Mouse (Mus musculus): ENCODE data around the gene Riox1. TPM values are rescaled to one million over a fixed set of nuclear protein-coding genes. Genes with fewer than 3 reads are reported as not detected.

Riox1 gene
- 7.8 and 9.2 TPM in 2 replicates for polyA plus RNA-seq (2014; fragmentation: Nextera tagmentation; extraction: Ambion mirVana)

- Histone ChIP-seq H3K36me3 (ENCODE audit: control insufficient read depth, insufficient read depth, low read length) (peaks cover 18% of the 10 kb centered on the region), H3K27ac (replicated peaks in 1 of 2; ENCODE audit: control insufficient read depth in 1 of 2, insufficient read depth in 1 of 2, low read depth in 2 of 2, low read length in 2 of 2) (peak within 1 kb of the TSS; percentile 53 to 72), H3K27me3 (ENCODE audit: control insufficient read depth, insufficient read depth, low read length) (no peaks in the 10 kb centered on the region), H3K4me3 (ENCODE audit: control insufficient read depth in 1 of 2, insufficient read depth in 1 of 2, low read depth in 1 of 2, low read length in 2 of 2) (peak within 1 kb of the TSS; percentile 75 to 92), H3K4me1 (ENCODE audit: control insufficient read depth in 2 of 2, insufficient read depth in 2 of 2, low read length in 2 of 2) (peaks cover 13 to 17% of the 10 kb centered on the region in 2 experiments), H3K9ac (ENCODE audit: low read length) (peak within 1 kb of the TSS; percentile 86), H3K9me3 (ENCODE audit: control insufficient read depth, low read length) (no peaks in the 10 kb centered on the region), H3K4me2 (ENCODE audit: low read length) (peak within 1 kb of the TSS; percentile 98)
- ATAC-seq (ENCODE audit: insufficient number of reproducible peaks, insufficient read depth, low FRiP score, low read depth), result peak; percentile 87
- 0% methylated on average over 37 of the region's 37 CpGs for WGBS
Measured at GRCm38 (mm10) chr12:83950493-83950839, at the start of gene Riox1. TSS of gene Riox1 (plus strand) at chr12:83950608.

- H3K36me3 ChIP-seq (ENCODE audit: control insufficient read depth, insufficient read depth, low read length), result peaks cover 19% of the 10 kb centered on the region; the same call in 1 of the 2 replicates
- WGBS, result 50% methylated on average over 2 of the region's 2 CpGs
- no peak overlapping the region for H3K9ac ChIP-seq (ENCODE audit: low read length)
- H3K4me2 ChIP-seq (ENCODE audit: low read length), result no peak overlapping the region
- H3K4me1 ChIP-seq (ENCODE audit: control insufficient read depth in 2 of 2, insufficient read depth in 2 of 2, low read length in 2 of 2), result peaks cover 2 to 7% of the 10 kb centered on the region in 2 experiments; a peak in 3 of 4 replicates
- H3K4me3 ChIP-seq (ENCODE audit: control insufficient read depth in 1 of 2, insufficient read depth in 1 of 2, low read depth in 1 of 2, low read length in 2 of 2), result no peak overlapping the region
- no peaks in the 10 kb centered on the region for H3K9me3 ChIP-seq (ENCODE audit: control insufficient read depth, low read length)
- peak overlapping the region; percentile 37 to 65 for H3K27ac ChIP-seq (replicated peaks in 1 of 2; ENCODE audit: control insufficient read depth in 1 of 2, insufficient read depth in 1 of 2, low read depth in 2 of 2, low read length in 2 of 2)
- ATAC-seq (ENCODE audit: insufficient number of reproducible peaks, insufficient read depth, low FRiP score, low read depth), result no peak
- no peaks in the 10 kb centered on the region for H3K27me3 ChIP-seq (ENCODE audit: control insufficient read depth, insufficient read depth, low read length)
Measured at GRCm38 (mm10) chr12:83910451-83910850, 40.0 kb upstream of the Riox1 start.

- Histone ChIP-seq H3K4me1 (ENCODE audit: control insufficient read depth in 2 of 2, insufficient read depth in 2 of 2, low read length in 2 of 2) (peaks cover 4 to 9% of the 10 kb centered on the region in 2 experiments; a peak in 3 of 4 replicates), H3K9me3 (ENCODE audit: control insufficient read depth, low read length) (no peaks in the 10 kb centered on the region), H3K27ac (replicated peaks in 1 of 2; ENCODE audit: control insufficient read depth in 1 of 2, insufficient read depth in 1 of 2, low read depth in 2 of 2, low read length in 2 of 2) (no peak overlapping the region), H3K4me2 (ENCODE audit: low read length) (no peak overlapping the region), H3K9ac (ENCODE audit: low read length) (no peak overlapping the region), H3K36me3 (ENCODE audit: control insufficient read depth, insufficient read depth, low read length) (peaks cover 24% of the 10 kb centered on the region; the same call in 1 of the 2 replicates), H3K4me3 (ENCODE audit: control insufficient read depth in 1 of 2, insufficient read depth in 1 of 2, low read depth in 1 of 2, low read length in 2 of 2) (no peak overlapping the region), H3K27me3 (ENCODE audit: control insufficient read depth, insufficient read depth, low read length) (no peaks in the 10 kb centered on the region)
- WGBS, result 86% methylated on average over 4 of the region's 4 CpGs
- ATAC-seq (ENCODE audit: insufficient number of reproducible peaks, insufficient read depth, low FRiP score, low read depth), result no peak
Measured at GRCm38 (mm10) chr12:83914202-83914740, 36.1 kb upstream of the Riox1 start.

- Histone ChIP-seq H3K27me3 (ENCODE audit: control insufficient read depth, insufficient read depth, low read length) (no peaks in the 10 kb centered on the region), H3K36me3 (ENCODE audit: control insufficient read depth, insufficient read depth, low read length) (peaks cover 24% of the 10 kb centered on the region; the same call in 1 of the 2 replicates), H3K9ac (ENCODE audit: low read length) (no peak overlapping the region), H3K4me3 (ENCODE audit: control insufficient read depth in 1 of 2, insufficient read depth in 1 of 2, low read depth in 1 of 2, low read length in 2 of 2) (no peak overlapping the region), H3K27ac (replicated peaks in 1 of 2; ENCODE audit: control insufficient read depth in 1 of 2, insufficient read depth in 1 of 2, low read depth in 2 of 2, low read length in 2 of 2) (no peak overlapping the region), H3K4me1 (ENCODE audit: control insufficient read depth in 2 of 2, insufficient read depth in 2 of 2, low read length in 2 of 2) (peaks cover 4 to 9% of the 10 kb centered on the region in 2 experiments; a peak in 3 of 4 replicates), H3K4me2 (ENCODE audit: low read length) (no peak overlapping the region), H3K9me3 (ENCODE audit: control insufficient read depth, low read length) (no peaks in the 10 kb centered on the region)
- no peak for ATAC-seq (ENCODE audit: insufficient number of reproducible peaks, insufficient read depth, low FRiP score, low read depth)
- 81% methylated on average over 1 of the region's 1 CpGs for WGBS
Measured at GRCm38 (mm10) chr12:83914797-83915196, 35.6 kb upstream of the Riox1 start.

GRCm38 (mm10) chr12:83916884-83917283 is 33.5 kb upstream of the Riox1 start:
- no peak overlapping the region for H3K4me3 ChIP-seq (ENCODE audit: control insufficient read depth in 1 of 2, insufficient read depth in 1 of 2, low read depth in 1 of 2, low read length in 2 of 2)
- H3K9ac ChIP-seq (ENCODE audit: low read length), result no peak overlapping the region
- H3K36me3 ChIP-seq (ENCODE audit: control insufficient read depth, insufficient read depth, low read length), result peaks cover 24% of the 10 kb centered on the region; the same call in 1 of the 2 replicates
- no peak for ATAC-seq (ENCODE audit: insufficient number of reproducible peaks, insufficient read depth, low FRiP score, low read depth)
- peak overlapping the region; percentile 31 to 49; a peak in 2 of 4 replicates for H3K27ac ChIP-seq (replicated peaks in 1 of 2; ENCODE audit: control insufficient read depth in 1 of 2, insufficient read depth in 1 of 2, low read depth in 2 of 2, low read length in 2 of 2)
- peaks cover 2 to 10% of the 10 kb centered on the region in 2 experiments; a peak in 2 of 4 replicates for H3K4me1 ChIP-seq (ENCODE audit: control insufficient read depth in 2 of 2, insufficient read depth in 2 of 2, low read length in 2 of 2)
- no peaks in the 10 kb centered on the region for H3K9me3 ChIP-seq (ENCODE audit: control insufficient read depth, low read length)
- H3K4me2 ChIP-seq (ENCODE audit: low read length), result no peak overlapping the region
- H3K27me3 ChIP-seq (ENCODE audit: control insufficient read depth, insufficient read depth, low read length), result no peaks in the 10 kb centered on the region
- WGBS, result 61% methylated on average over 9 of the region's 9 CpGs

GRCm38 (mm10) chr12:83920721-83921441 is 29.5 kb upstream of the Riox1 start:
- Histone ChIP-seq H3K27me3 (ENCODE audit: control insufficient read depth, insufficient read depth, low read length) (no peaks in the 10 kb centered on the region), H3K9ac (ENCODE audit: low read length) (peak overlapping the region; percentile 96), H3K4me3 (ENCODE audit: control insufficient read depth in 1 of 2, insufficient read depth in 1 of 2, low read depth in 1 of 2, low read length in 2 of 2) (peak overlapping the region; percentile 92 to 99), H3K36me3 (ENCODE audit: control insufficient read depth, insufficient read depth, low read length) (peaks cover 4% of the 10 kb centered on the region; the same call in 1 of the 2 replicates), H3K4me1 (ENCODE audit: control insufficient read depth in 2 of 2, insufficient read depth in 2 of 2, low read length in 2 of 2) (peaks cover 16 to 38% of the 10 kb centered on the region in 2 experiments), H3K9me3 (ENCODE audit: control insufficient read depth, low read length) (no peaks in the 10 kb centered on the region), H3K27ac (replicated peaks in 1 of 2; ENCODE audit: control insufficient read depth in 1 of 2, insufficient read depth in 1 of 2, low read depth in 2 of 2, low read length in 2 of 2) (peak overlapping the region; percentile 85 to 94), H3K4me2 (ENCODE audit: low read length) (peak overlapping the region; percentile 85)
- ATAC-seq (ENCODE audit: insufficient number of reproducible peaks, insufficient read depth, low FRiP score, low read depth), result no peak
- WGBS, result 1% methylated on average over 31 of the region's 31 CpGs

GRCm38 (mm10) chr12:83921535-83922381 is 28.6 kb upstream of the Riox1 start, which contains the start of gene Numb:
TSS of gene Numb (minus strand) at chr12:83921934.
- Histone ChIP-seq H3K9me3 (ENCODE audit: control insufficient read depth, low read length) (no peaks in the 10 kb centered on the region), H3K27me3 (ENCODE audit: control insufficient read depth, insufficient read depth, low read length) (no peaks in the 10 kb centered on the region), H3K4me1 (ENCODE audit: control insufficient read depth in 2 of 2, insufficient read depth in 2 of 2, low read length in 2 of 2) (peaks cover 16 to 37% of the 10 kb centered on the region in 2 experiments), H3K27ac (replicated peaks in 1 of 2; ENCODE audit: control insufficient read depth in 1 of 2, insufficient read depth in 1 of 2, low read depth in 2 of 2, low read length in 2 of 2) (peak within 1 kb of the TSS; percentile 92 to 94), H3K4me3 (ENCODE audit: control insufficient read depth in 1 of 2, insufficient read depth in 1 of 2, low read depth in 1 of 2, low read length in 2 of 2) (peak within 1 kb of the TSS; percentile 92 to 99), H3K36me3 (ENCODE audit: control insufficient read depth, insufficient read depth, low read length) (peaks cover 3% of the 10 kb centered on the region; the same call in 1 of the 2 replicates), H3K9ac (ENCODE audit: low read length) (peak within 1 kb of the TSS; percentile 96), H3K4me2 (ENCODE audit: low read length) (peak within 1 kb of the TSS; percentile 85)
- peak; percentile 99 for ATAC-seq (ENCODE audit: insufficient number of reproducible peaks, insufficient read depth, low FRiP score, low read depth)
- under 1% methylated on average over 63 of the region's 63 CpGs for WGBS
